Mouse (Mus musculus): ENCODE data around the gene Maneal. TPM values are rescaled to one million over a fixed set of nuclear protein-coding genes. Genes with fewer than 3 reads are reported as not detected.

The Maneal gene
- polyA plus RNA-seq, 1 experiment = 0.33 TPM

- TF ChIP-seq CTCF (conservative IDR thresholded peaks at IDR 0.05; ENCODE audit: insufficient read depth, insufficient read length, low read depth, low read length) (no peak), POLR2A (IDR thresholded peaks at IDR 0.05; ENCODE audit: low read depth, low read length) (no peak)
- Histone ChIP-seq H3K4me1 (ENCODE audit: control insufficient read depth, insufficient read depth, low read length) (no peaks in the 10 kb centered on the region), H3K4me3 (ENCODE audit: insufficient read depth, low read depth, low read length) (no peak overlapping the region), H3K36me3 (ENCODE audit: control insufficient read depth, insufficient read depth, low read length) (no peaks in the 10 kb centered on the region), H3K27me3 (replicated peaks; ENCODE audit: control insufficient read depth, insufficient read depth, low read length) (no peaks in the 10 kb centered on the region), H3K27ac (ENCODE audit: insufficient read depth, low read depth, low read length) (no peak overlapping the region)
- DNase-seq = no peak
- WGBS = 96% methylated on average over 21 of the region's 21 CpGs
Observed at GRCm38 (mm10) chr4:124825371-124825965, 36.5 kb downstream of the Maneal start.

GRCm38 (mm10) chr4:124824967-124825366, 37.0 kb downstream of the Maneal start:
- no peaks in the 10 kb centered on the region for H3K4me1 ChIP-seq (ENCODE audit: control insufficient read depth, insufficient read depth, low read length)
- WGBS = 91% methylated on average over 6 of the region's 6 CpGs
- no peak overlapping the region for H3K4me3 ChIP-seq (ENCODE audit: insufficient read depth, low read depth, low read length)
- H3K36me3 ChIP-seq (ENCODE audit: control insufficient read depth, insufficient read depth, low read length) = no peaks in the 10 kb centered on the region
- no peak overlapping the region for H3K27ac ChIP-seq (ENCODE audit: insufficient read depth, low read depth, low read length)
- H3K27me3 ChIP-seq (replicated peaks; ENCODE audit: control insufficient read depth, insufficient read depth, low read length) = no peaks in the 10 kb centered on the region
- TF ChIP-seq CTCF (conservative IDR thresholded peaks at IDR 0.05; ENCODE audit: insufficient read depth, insufficient read length, low read depth, low read length) (no peak), POLR2A (IDR thresholded peaks at IDR 0.05; ENCODE audit: low read depth, low read length) (no peak)
- no peak for DNase-seq

GRCm38 (mm10) chr4:124818832-124819231, 43.1 kb downstream of the Maneal start:
- H3K27ac ChIP-seq (ENCODE audit: insufficient read depth, low read depth, low read length) = no peak overlapping the region
- H3K36me3 ChIP-seq (ENCODE audit: control insufficient read depth, insufficient read depth, low read length) = no peaks in the 10 kb centered on the region
- no peak for DNase-seq
- WGBS = 87% methylated on average over 4 of the region's 4 CpGs
- no peak for TF ChIP-seq POLR2A (IDR thresholded peaks at IDR 0.05; ENCODE audit: low read depth, low read length)
- no peak for TF ChIP-seq CTCF (conservative IDR thresholded peaks at IDR 0.05; ENCODE audit: insufficient read depth, insufficient read length, low read depth, low read length)
- no peak overlapping the region for H3K4me3 ChIP-seq (ENCODE audit: insufficient read depth, low read depth, low read length)
- H3K27me3 ChIP-seq (replicated peaks; ENCODE audit: control insufficient read depth, insufficient read depth, low read length) = no peaks in the 10 kb centered on the region
- H3K4me1 ChIP-seq (ENCODE audit: control insufficient read depth, insufficient read depth, low read length) = peaks cover 6% of the 10 kb centered on the region; the same call in 1 of the 2 replicates

GRCm38 (mm10) chr4:124817803-124818202, 44.2 kb downstream of the Maneal start:
- peaks cover 6% of the 10 kb centered on the region; the same call in 1 of the 2 replicates for H3K4me1 ChIP-seq (ENCODE audit: control insufficient read depth, insufficient read depth, low read length)
- TF ChIP-seq POLR2A (IDR thresholded peaks at IDR 0.05; ENCODE audit: low read depth, low read length) = no peak
- TF ChIP-seq CTCF (conservative IDR thresholded peaks at IDR 0.05; ENCODE audit: insufficient read depth, insufficient read length, low read depth, low read length) = no peak
- 11% methylated on average over 6 of the region's 6 CpGs for WGBS
- H3K27ac ChIP-seq (ENCODE audit: insufficient read depth, low read depth, low read length) = no peak overlapping the region
- H3K27me3 ChIP-seq (replicated peaks; ENCODE audit: control insufficient read depth, insufficient read depth, low read length) = no peaks in the 10 kb centered on the region
- H3K4me3 ChIP-seq (ENCODE audit: insufficient read depth, low read depth, low read length) = no peak overlapping the region
- DNase-seq = peak; percentile 88
- H3K36me3 ChIP-seq (ENCODE audit: control insufficient read depth, insufficient read depth, low read length) = no peaks in the 10 kb centered on the region

- TF ChIP-seq POLR2A (IDR thresholded peaks at IDR 0.05; ENCODE audit: low read depth, low read length) (no peak), CTCF (conservative IDR thresholded peaks at IDR 0.05; ENCODE audit: insufficient read depth, insufficient read length, low read depth, low read length) (no peak)
- Histone ChIP-seq H3K27ac (ENCODE audit: insufficient read depth, low read depth, low read length) (no peak overlapping the region), H3K4me3 (ENCODE audit: insufficient read depth, low read depth, low read length) (no peak overlapping the region), H3K36me3 (ENCODE audit: control insufficient read depth, insufficient read depth, low read length) (no peaks in the 10 kb centered on the region), H3K4me1 (ENCODE audit: control insufficient read depth, insufficient read depth, low read length) (peaks cover 6% of the 10 kb centered on the region; the same call in 1 of the 2 replicates), H3K27me3 (replicated peaks; ENCODE audit: control insufficient read depth, insufficient read depth, low read length) (no peaks in the 10 kb centered on the region)
- DNase-seq = no peak
- 91% methylated on average over 11 of the region's 11 CpGs for whole genome bisulfite sequencing
Observed at GRCm38 (mm10) chr4:124815901-124816300, 46.1 kb downstream of the Maneal start.

GRCm38 (mm10) chr4:124811347-124811975, 50.5 kb downstream of the Maneal start:
- Histone ChIP-seq H3K27me3 (replicated peaks; ENCODE audit: control insufficient read depth, insufficient read depth, low read length) (no peaks in the 10 kb centered on the region), H3K4me3 (ENCODE audit: insufficient read depth, low read depth, low read length) (no peak overlapping the region), H3K4me1 (ENCODE audit: control insufficient read depth, insufficient read depth, low read length) (peaks cover 7% of the 10 kb centered on the region), H3K27ac (ENCODE audit: insufficient read depth, low read depth, low read length) (no peak overlapping the region), H3K36me3 (ENCODE audit: control insufficient read depth, insufficient read depth, low read length) (no peaks in the 10 kb centered on the region)
- 73% methylated on average over 9 of the region's 9 CpGs for WGBS
- no peak for DNase-seq
- TF ChIP-seq POLR2A (IDR thresholded peaks at IDR 0.05; ENCODE audit: low read depth, low read length) (no peak), CTCF (conservative IDR thresholded peaks at IDR 0.05; ENCODE audit: insufficient read depth, insufficient read length, low read depth, low read length) (no peak)

- peak overlapping the region; percentile 62 for H3K27ac ChIP-seq (ENCODE audit: insufficient read depth, low read depth, low read length)
- 62% methylated on average over 7 of the region's 7 CpGs for WGBS
- TF ChIP-seq POLR2A (IDR thresholded peaks at IDR 0.05; ENCODE audit: low read depth, low read length) (no peak), CTCF (conservative IDR thresholded peaks at IDR 0.05; ENCODE audit: insufficient read depth, insufficient read length, low read depth, low read length) (no peak)
- H3K4me3 ChIP-seq (ENCODE audit: insufficient read depth, low read depth, low read length) = no peak overlapping the region
- peaks cover 7% of the 10 kb centered on the region for H3K4me1 ChIP-seq (ENCODE audit: control insufficient read depth, insufficient read depth, low read length)
- no peaks in the 10 kb centered on the region for H3K36me3 ChIP-seq (ENCODE audit: control insufficient read depth, insufficient read depth, low read length)
- no peak for DNase-seq
- H3K27me3 ChIP-seq (replicated peaks; ENCODE audit: control insufficient read depth, insufficient read depth, low read length) = no peaks in the 10 kb centered on the region
Observed at GRCm38 (mm10) chr4:124810056-124810455, 51.9 kb downstream of the Maneal start.
